In the genomic region with DNA sequence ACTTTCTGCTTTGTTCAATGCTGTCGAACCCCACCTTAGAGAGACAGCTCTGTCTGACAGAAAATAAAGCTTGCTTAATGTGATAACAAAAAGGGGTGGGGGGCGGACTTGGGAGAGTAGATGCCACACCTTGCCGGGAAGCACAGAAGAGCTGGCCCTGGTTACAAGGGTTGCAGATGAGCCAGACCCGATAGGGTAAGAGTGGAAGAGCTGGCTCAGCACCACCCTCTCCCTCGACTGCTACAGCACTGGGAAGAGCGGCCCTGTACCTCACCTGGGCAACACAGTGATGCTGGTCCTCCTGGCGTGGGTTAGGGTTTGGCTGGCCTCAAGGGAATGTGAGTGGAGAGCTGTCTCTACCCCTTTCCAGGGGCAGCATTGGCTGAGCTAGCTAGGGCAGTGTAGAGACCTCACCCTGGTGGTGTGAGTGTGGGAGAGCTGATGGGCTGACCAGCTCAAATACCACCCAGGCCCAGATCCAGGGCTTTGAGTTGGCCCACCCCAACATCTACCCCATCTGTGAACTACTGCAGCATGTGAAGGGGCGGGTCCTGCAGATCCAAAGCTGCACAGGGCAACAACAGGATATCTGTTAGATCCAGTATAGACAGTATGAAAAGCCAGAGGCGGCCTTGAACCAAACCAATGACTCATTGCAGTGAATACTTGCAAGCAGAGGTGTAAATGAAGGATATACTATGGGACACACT, we compare ENCODE assay signal across 33 mouse cellular contexts. TPM values are rescaled to one million over a fixed set of nuclear protein-coding genes. Genes with fewer than 3 reads are reported as not detected.
DNase-seq lines count a peak whose midpoint lies in the region; ATAC-seq lines count a peak whose summit lies in the region.
"Had no signal": no experiment of that assay in that cellular context is flagged by ENCODE, and none has a peak within 500 bp of the region (broad histone marks: within the 10 kb centered on the region; RNA-seq: fewer than 3 reads in every experiment).

No protein-coding gene starts in this region.

- no peaks in the 10 kb centered on the region for H3K36me3 ChIP-seq in embryonic facial prominence, embryonic 13.5 days
- H3K36me3 ChIP-seq in liver, embryonic 13.5 days, result no peaks in the 10 kb centered on the region
- H3K36me3 ChIP-seq in midbrain, embryonic 10.5 days, result no peaks in the 10 kb centered on the region
- H3K36me3 ChIP-seq: hindbrain, embryonic 12.5 days; limb, embryonic 15.5 days; neural tube, embryonic 15.5 days had no signal

- WGBS in embryonic facial prominence, embryonic 13.5 days, result 79% methylated on average over 9 of the region's 9 CpGs
- WGBS in liver, embryonic 13.5 days (ENCODE audit: insufficient replicate concordance), result 31% methylated on average over 9 of the region's 9 CpGs
- WGBS in midbrain, embryonic 10.5 days, result 82% methylated on average over 9 of the region's 9 CpGs

- H3K4me2 ChIP-seq in embryonic facial prominence, embryonic 13.5 days, result no peak overlapping the region
- H3K4me2 ChIP-seq in liver, embryonic 13.5 days, result no peak overlapping the region
- H3K4me2 ChIP-seq: hindbrain, embryonic 12.5 days; limb, embryonic 15.5 days; neural tube, embryonic 15.5 days had no signal

- peak; percentile 50 for DNase-seq in 416B (ENCODE audit: low read depth)
- no peak for DNase-seq in liver, embryonic 13.5 days
- DNase-seq in lung, postnatal 10 days, result no peak
- DNase-seq in lung, postnatal 36 days, result no peak
- no peak for DNase-seq in midbrain, embryonic 10.5 days (ENCODE audit: low spot score)
- DNase-seq: adrenal gland, postnatal 25 days; cerebellum, adult 8-10 months; cerebellum, postnatal 36 days; embryo, embryonic 11 days; forebrain, postnatal 0 days; gastrocnemius, postnatal 25 days; heart, adult 2 months; kidney, adult 18-20 months; left cerebral cortex, postnatal 4 days; thymus, postnatal 14 days had no signal

- H3K9me3 ChIP-seq in embryonic facial prominence, embryonic 13.5 days, result no peaks in the 10 kb centered on the region
- no peaks in the 10 kb centered on the region for H3K9me3 ChIP-seq in liver, embryonic 13.5 days (replicated peaks)
- H3K9me3 ChIP-seq in midbrain, embryonic 10.5 days (replicated peaks), result no peaks in the 10 kb centered on the region
- H3K9me3 ChIP-seq: hindbrain, embryonic 12.5 days; limb, embryonic 15.5 days; neural tube, embryonic 15.5 days had no signal

- 0 out of 2 replicates have a peak, but pooled peaks have one; percentile 26 for ATAC-seq in embryonic facial prominence, embryonic 13.5 days (ENCODE audit: insufficient number of reproducible peaks, insufficient read depth, low FRiP score, low TSS enrichment, low read depth)
- peak; percentile 78 for ATAC-seq in liver, embryonic 13.5 days (ENCODE audit: low read depth)
- ATAC-seq in megakaryocyte-erythroid progenitor cell, adult 5-6 weeks (replicated peaks; ENCODE audit: low FRiP score, low TSS enrichment, poor library complexity, severe bottlenecking), result peak; percentile 77
- ATAC-seq: forebrain, postnatal 0 days had no signal

- no peaks in the 10 kb centered on the region for H3K27me3 ChIP-seq in embryonic facial prominence, embryonic 13.5 days
- H3K27me3 ChIP-seq in liver, embryonic 13.5 days, result no peaks in the 10 kb centered on the region
- no peaks in the 10 kb centered on the region for H3K27me3 ChIP-seq in midbrain, embryonic 10.5 days (ENCODE audit: low read depth, poor library complexity, severe bottlenecking)
- H3K27me3 ChIP-seq: hindbrain, embryonic 12.5 days; limb, embryonic 15.5 days; neural tube, embryonic 15.5 days had no signal

- no peak overlapping the region for H3K4me3 ChIP-seq in embryonic facial prominence, embryonic 13.5 days
- no peak overlapping the region for H3K4me3 ChIP-seq in liver, embryonic 13.5 days (replicated peaks)
- H3K4me3 ChIP-seq in midbrain, embryonic 10.5 days, result no peak overlapping the region
- H3K4me3 ChIP-seq: heart, adult 2 months; hindbrain, embryonic 12.5 days; left cerebral cortex, adult 2 months; limb, embryonic 15.5 days; neural tube, embryonic 15.5 days had no signal

- H3K4me1 ChIP-seq in embryonic facial prominence, embryonic 13.5 days, result peaks cover 6% of the 10 kb centered on the region; the same call in 1 of the 2 replicates
- peaks cover 27% of the 10 kb centered on the region for H3K4me1 ChIP-seq in liver, embryonic 13.5 days (replicated peaks)
- no peaks in the 10 kb centered on the region for H3K4me1 ChIP-seq in midbrain, embryonic 10.5 days
- H3K4me1 ChIP-seq: limb, embryonic 15.5 days; neural tube, embryonic 15.5 days had no signal

- no peak overlapping the region for H3K27ac ChIP-seq in embryonic facial prominence, embryonic 13.5 days
- H3K27ac ChIP-seq in liver, embryonic 13.5 days, result no peak overlapping the region
- no peak overlapping the region for H3K27ac ChIP-seq in midbrain, embryonic 10.5 days (replicated peaks)
- H3K27ac ChIP-seq: heart, adult 2 months; hindbrain, embryonic 12.5 days; left cerebral cortex, adult 2 months; limb, embryonic 15.5 days; neural tube, embryonic 15.5 days had no signal

- H3K9ac ChIP-seq in embryonic facial prominence, embryonic 13.5 days, result no peak overlapping the region
- no peak overlapping the region for H3K9ac ChIP-seq in liver, embryonic 13.5 days
- H3K9ac ChIP-seq: forebrain, postnatal 0 days; hindbrain, embryonic 12.5 days; limb, embryonic 15.5 days; neural tube, embryonic 15.5 days had no signal

RNA-seq across cellular contexts. Expression of a gene that starts 3.7 kb away (rescaled TPM):
- not detected in 2 replicates for polyA plus RNA-seq in embryonic facial prominence, embryonic 13.5 days (2015; fragmentation: Nextera tagmentation; extraction: Ambion mirVana)
- polyA plus RNA-seq in liver, embryonic 13.5 days (2015; fragmentation: Nextera tagmentation; extraction: Ambion mirVana), result not detected in 2 replicates
- total RNA-seq in megakaryocyte-erythroid progenitor cell, adult 5-6 weeks (2014; fragmentation: Nextera tagmentation), result not detected in 2 replicates
- total RNA-seq in megakaryocyte-erythroid progenitor cell, adult 5-6 weeks (2017), result not detected in 2 replicates
- not detected in 2 replicates for polyA plus RNA-seq in midbrain, embryonic 10.5 days (2016; fragmentation: Nextera tagmentation; extraction: Ambion mirVana)
- total RNA-seq: adrenal gland, postnatal 25 days; forebrain, postnatal 0 days; gastrocnemius, postnatal 25 days; heart, adult 2 months; heart, postnatal 25 days; layer of hippocampus, postnatal 10 days; left cerebral cortex, adult 2 months; left cerebral cortex, postnatal 4 days; midbrain, postnatal 0 days had no signal
- polyA plus RNA-seq: brain, embryonic 14.5 days; C2C12; forebrain, embryonic 11.5 days; forebrain, postnatal 0 days; heart, adult 2 months; heart, embryonic 14.5 days; hindbrain, embryonic 12.5 days; kidney, embryonic 16.5 days; large intestine, adult 2 months; limb, embryonic 15.5 days; lung, embryonic 16.5 days; midbrain, postnatal 0 days; neural tube, embryonic 15.5 days; small intestine, adult 2 months; testis, adult 2 months had no signal

RNA-seq across cellular contexts. Expression of a gene that starts 14.9 kb away (rescaled TPM):
- 0.45 TPM in 1 of 2 replicates, not detected in the other for polyA plus RNA-seq in embryonic facial prominence, embryonic 13.5 days (2015; fragmentation: Nextera tagmentation; extraction: Ambion mirVana)
- polyA plus RNA-seq in liver, embryonic 13.5 days (2015; fragmentation: Nextera tagmentation; extraction: Ambion mirVana), result 2.7 and 2.9 TPM in 2 replicates
- not detected in 2 replicates for total RNA-seq in megakaryocyte-erythroid progenitor cell, adult 5-6 weeks (2014; fragmentation: Nextera tagmentation)
- total RNA-seq in megakaryocyte-erythroid progenitor cell, adult 5-6 weeks (2017), result 25.3 TPM in 1 of 2 replicates, not detected in the other
- 0.21 TPM in 1 of 2 replicates, not detected in the other for polyA plus RNA-seq in midbrain, embryonic 10.5 days (2016; fragmentation: Nextera tagmentation; extraction: Ambion mirVana)
- total RNA-seq: adrenal gland, postnatal 25 days; gastrocnemius, postnatal 25 days; layer of hippocampus, postnatal 10 days; left cerebral cortex, postnatal 4 days had no signal
- polyA plus RNA-seq: forebrain, embryonic 11.5 days; hindbrain, embryonic 12.5 days had no signal

RNA-seq across cellular contexts. Expression of a gene that starts 22.0 kb away (rescaled TPM):
- 98.1 and 109 TPM in 2 replicates for polyA plus RNA-seq in embryonic facial prominence, embryonic 13.5 days (2015; fragmentation: Nextera tagmentation; extraction: Ambion mirVana)
- polyA plus RNA-seq in liver, embryonic 13.5 days (2015; fragmentation: Nextera tagmentation; extraction: Ambion mirVana), result 53.9 and 61.7 TPM in 2 replicates
- total RNA-seq in megakaryocyte-erythroid progenitor cell, adult 5-6 weeks (2014; fragmentation: Nextera tagmentation), result 53.9 and 67.3 TPM in 2 replicates
- 54.1 and 55.3 TPM in 2 replicates for total RNA-seq in megakaryocyte-erythroid progenitor cell, adult 5-6 weeks (2017)
- 13.7 and 16.8 TPM in 2 replicates for polyA plus RNA-seq in midbrain, embryonic 10.5 days (2016; fragmentation: Nextera tagmentation; extraction: Ambion mirVana)

RNA-seq across cellular contexts. Expression of a gene that starts 28.3 kb away (rescaled TPM):
- polyA plus RNA-seq in embryonic facial prominence, embryonic 13.5 days (2015; fragmentation: Nextera tagmentation; extraction: Ambion mirVana), result 26.4 and 27.4 TPM in 2 replicates
- polyA plus RNA-seq in liver, embryonic 13.5 days (2015; fragmentation: Nextera tagmentation; extraction: Ambion mirVana), result 0.75 and 0.81 TPM in 2 replicates
- total RNA-seq in megakaryocyte-erythroid progenitor cell, adult 5-6 weeks (2014; fragmentation: Nextera tagmentation), result 0.20 and 0.70 TPM in 2 replicates
- total RNA-seq in megakaryocyte-erythroid progenitor cell, adult 5-6 weeks (2017), result not detected in 2 replicates
- polyA plus RNA-seq in midbrain, embryonic 10.5 days (2016; fragmentation: Nextera tagmentation; extraction: Ambion mirVana), result 26.8 and 29.4 TPM in 2 replicates
- total RNA-seq: gastrocnemius, postnatal 25 days had no signal

RNA-seq across cellular contexts. Expression of a gene that starts 45.4 kb away (rescaled TPM):
- polyA plus RNA-seq in embryonic facial prominence, embryonic 13.5 days (2015; fragmentation: Nextera tagmentation; extraction: Ambion mirVana), result 36.1 and 46.2 TPM in 2 replicates
- polyA plus RNA-seq in liver, embryonic 13.5 days (2015; fragmentation: Nextera tagmentation; extraction: Ambion mirVana), result 0.70 and 0.71 TPM in 2 replicates
- 0.17 and 11.2 TPM in 2 replicates for total RNA-seq in megakaryocyte-erythroid progenitor cell, adult 5-6 weeks (2014; fragmentation: Nextera tagmentation)
- 2.8 TPM in 1 of 2 replicates, not detected in the other for total RNA-seq in megakaryocyte-erythroid progenitor cell, adult 5-6 weeks (2017)
- 1.8 and 2.0 TPM in 2 replicates for polyA plus RNA-seq in midbrain, embryonic 10.5 days (2016; fragmentation: Nextera tagmentation; extraction: Ambion mirVana)
- total RNA-seq: forebrain, postnatal 0 days; layer of hippocampus, postnatal 10 days; left cerebral cortex, adult 2 months; left cerebral cortex, postnatal 4 days had no signal
- polyA plus RNA-seq: forebrain, postnatal 0 days; midbrain, postnatal 0 days had no signal

Comparison
In these comparisons a context has a peak if more than half of its experiments do, and no peak if none do; other contexts are left out.
1. ATAC-seq: peak in every context shown above with its lines; median percentile 78 in liver, embryonic 13.5 days; 77 in megakaryocyte-erythroid progenitor cell, adult 5-6 weeks; 26 in embryonic facial prominence, embryonic 13.5 days.